Mouse (Mus musculus): ENCODE results near the gene Reln.

The Reln gene

GRCm38 (mm10) chr5:21934173-21934698 lies 410.3 kb downstream of the Reln start:
- no peak for DNase-seq (ENCODE audit: low read depth, low spot score)

GRCm38 (mm10) chr5:21933340-21934075 lies 411.0 kb downstream of the Reln start:
- DNase-seq (ENCODE audit: low read depth, low spot score) = no peak

GRCm38 (mm10) chr5:21931151-21931550 lies 413.4 kb downstream of the Reln start:
- no peak for DNase-seq (ENCODE audit: low read depth, low spot score)

GRCm38 (mm10) chr5:21920310-21920709 lies 424.2 kb downstream of the Reln start:
- no peak for DNase-seq (ENCODE audit: low read depth, low spot score)

GRCm38 (mm10) chr5:21919281-21919780 lies 425.2 kb downstream of the Reln start:
- DNase-seq (ENCODE audit: low read depth, low spot score) = no peak

- no peak for DNase-seq (ENCODE audit: low read depth, low spot score)
Observed at GRCm38 (mm10) chr5:21915973-21916372, 428.5 kb downstream of the Reln start.

GRCm38 (mm10) chr5:21914776-21915175 lies 429.7 kb downstream of the Reln start:
- no peak for DNase-seq (ENCODE audit: low read depth, low spot score)

GRCm38 (mm10) chr5:21912835-21913530 lies 431.5 kb downstream of the Reln start:
- no peak for DNase-seq (ENCODE audit: low read depth, low spot score)

GRCm38 (mm10) chr5:21910726-21911125 lies 433.8 kb downstream of the Reln start:
- DNase-seq (ENCODE audit: low read depth, low spot score) = no peak

- no peak for DNase-seq (ENCODE audit: low read depth, low spot score)
Observed at GRCm38 (mm10) chr5:21909713-21910112, 434.8 kb downstream of the Reln start.

- no peak for DNase-seq (ENCODE audit: low read depth, low spot score)
Observed at GRCm38 (mm10) chr5:21901411-21901810, 443.1 kb downstream of the Reln start.

GRCm38 (mm10) chr5:21900891-21901290 lies 443.6 kb downstream of the Reln start:
- no peak for DNase-seq (ENCODE audit: low read depth, low spot score)

GRCm38 (mm10) chr5:21898875-21899274 lies 445.6 kb downstream of the Reln start:
- DNase-seq (ENCODE audit: low read depth, low spot score) = no peak

- DNase-seq (ENCODE audit: low read depth, low spot score) = no peak
Observed at GRCm38 (mm10) chr5:21896586-21896985, 447.9 kb downstream of the Reln start.

GRCm38 (mm10) chr5:21894168-21894567 lies 450.3 kb downstream of the Reln start:
- DNase-seq (ENCODE audit: low read depth, low spot score) = no peak

GRCm38 (mm10) chr5:21866750-21867149 lies 477.8 kb downstream of the Reln start:
- DNase-seq (ENCODE audit: low read depth, low spot score) = no peak

- DNase-seq (ENCODE audit: low read depth, low spot score) = no peak
Observed at GRCm38 (mm10) chr5:21866311-21866712, 478.2 kb downstream of the Reln start.

- no peak for DNase-seq (ENCODE audit: low read depth, low spot score)
Observed at GRCm38 (mm10) chr5:21865346-21866107, 479.0 kb downstream of the Reln start, which contains the start of gene Slc26a5. Gene Slc26a5, minus strand, starts transcription at chr5:21865604.

- DNase-seq (ENCODE audit: low read depth, low spot score) = no peak
Observed at GRCm38 (mm10) chr5:21858653-21859052, 485.8 kb downstream of the Reln start.

GRCm38 (mm10) chr5:21851679-21852340 lies 492.7 kb downstream of the Reln start:
- DNase-seq (ENCODE audit: low read depth, low spot score) = no peak

- no peak for DNase-seq (ENCODE audit: low read depth, low spot score)
Observed at GRCm38 (mm10) chr5:21847438-21847837, 497.1 kb downstream of the Reln start.
